Mouse (Mus musculus): ENCODE measurements around the gene Trim66.

- TF ChIP-seq CTCF (IDR thresholded peaks at IDR 0.05; ENCODE audit: control insufficient read depth, insufficient read depth, insufficient read length) (no peak), MAX (IDR thresholded peaks at IDR 0.05) (peak; percentile 35), USF1 (IDR thresholded peaks at IDR 0.05; ENCODE audit: low read depth) (no peak)
Observed at GRCm38 (mm10) chr7:109546726-109547125, 38.8 kb upstream of the Trim66 start.

Measured in C2C12 (cell line).